Mouse (Mus musculus): ENCODE measurements around the gene Usp10. TPM values are rescaled to one million over a fixed set of nuclear protein-coding genes. Genes with fewer than 3 reads are reported as not detected.

The Usp10 gene
- polyA plus RNA-seq, 1 experiment from 2014 or later: 68.0 TPM

Other genes with a start within 250 kb of the Usp10 start
- 4.7 and 6.8 TPM in 2 replicates for gene Wfdc1, start 244.0 kb upstream of the Usp10 start, polyA plus RNA-seq (2014; fragmentation: Nextera tagmentation; extraction: Ambion mirVana)
- 0.20 and 0.43 TPM in 2 replicates for gene Atp2c2, start 210.4 kb upstream of the Usp10 start, polyA plus RNA-seq (2014; fragmentation: Nextera tagmentation; extraction: Ambion mirVana)
- gene Tldc1, start 131.9 kb upstream of the Usp10 start, polyA plus RNA-seq (2014; fragmentation: Nextera tagmentation; extraction: Ambion mirVana): 11.1 and 11.4 TPM in 2 replicates
- gene Cotl1, start 69.8 kb upstream of the Usp10 start, polyA plus RNA-seq (2014; fragmentation: Nextera tagmentation; extraction: Ambion mirVana): 55.1 and 75.9 TPM in 2 replicates
- 8.8 and 10.6 TPM in 2 replicates for gene Klhl36, start 48.1 kb upstream of the Usp10 start, polyA plus RNA-seq (2014; fragmentation: Nextera tagmentation; extraction: Ambion mirVana)
- gene Gm20388, start 481 bp downstream of the Usp10 start, polyA plus RNA-seq (2014; fragmentation: Nextera tagmentation; extraction: Ambion mirVana): not detected in 2 replicates
- gene Crispld2, start 82.1 kb downstream of the Usp10 start, polyA plus RNA-seq (2014; fragmentation: Nextera tagmentation; extraction: Ambion mirVana): 1.2 and 1.8 TPM in 2 replicates
- 29.7 and 32.6 TPM in 2 replicates for gene Zdhhc7, start 191.1 kb downstream of the Usp10 start, polyA plus RNA-seq (2014; fragmentation: Nextera tagmentation; extraction: Ambion mirVana)
- 9.2 and 11.3 TPM in 2 replicates for gene 6430548M08Rik, start 203.8 kb downstream of the Usp10 start, polyA plus RNA-seq (2014; fragmentation: Nextera tagmentation; extraction: Ambion mirVana)

Data from heart, embryonic 14.5 days (tissue).